Mouse (Mus musculus) hindbrain, postnatal 0 days (tissue): Measurements from ENCODE around the gene Sec1. TPM values are rescaled to one million over a fixed set of nuclear protein-coding genes. Genes with fewer than 3 reads are reported as not detected.

ENCODE experiments used
- ATAC-seq: fragments of 200-750 bp; cut with Nextera tagmentation; 2 replicates; pipeline ENCODE4 v1.8.0; 2017; ENCODE audit warnings: mild to moderate bottlenecking, moderate TSS enrichment, moderate library complexity
- DNase-seq: peaks from one replicate; pipeline ENCODE4 v3.0.0-alpha.2; 2015; ENCODE audit warnings: low spot score
- H3K27ac ChIP-seq: fragments of 300-500 bp; sonication (generic); 2 replicates; pipeline ENCODE4 v1.5.1; 2014; ENCODE audit warnings: mild to moderate bottlenecking
- H3K27me3 ChIP-seq: fragments of 300-500 bp; sonication (generic); 2 replicates; pipeline ENCODE4 v1.6.1; 2014; ENCODE audit warnings: low read length, mixed read lengths; ENCODE audit not compliant: insufficient read depth
- H3K36me3 ChIP-seq: fragments of 300-500 bp; sonication (generic); 2 replicates; pipeline ENCODE4 v1.6.1; 2014; ENCODE audit warnings: low read length, mixed read lengths; ENCODE audit not compliant: insufficient read depth
- H3K4me1 ChIP-seq: fragments of 300-500 bp; sonication (generic); 2 replicates; pipeline ENCODE4 v1.6.1; 2014; ENCODE audit warnings: antibody characterized with exemption, low read length, mixed read lengths; ENCODE audit not compliant: insufficient read depth
- H3K4me2 ChIP-seq: fragments of 300-500 bp; sonication (generic); 2 replicates; pipeline ENCODE4 v1.6.1; 2014; ENCODE audit warnings: low read depth, mild to moderate bottlenecking, low read length, moderate library complexity, mixed read lengths
- H3K4me3 ChIP-seq: fragments of 300-500 bp; sonication (generic); 2 replicates; pipeline ENCODE4 v1.5.1; 2014; ENCODE audit warnings: low read length
- H3K9ac ChIP-seq: fragments of 300-500 bp; sonication (generic); replicated peaks from 2 replicates; pipeline ENCODE4 v1.6.1; 2014; ENCODE audit warnings: mild to moderate bottlenecking, low read length, moderate library complexity, mixed read lengths
- H3K9me3 ChIP-seq: fragments of 300-500 bp; sonication (generic); 2 replicates; pipeline ENCODE4 v1.6.1; 2016; ENCODE audit warnings: low read length, mixed read lengths
- CTCF ChIP-seq: IDR thresholded peaks from 2 replicates; pipeline ENCODE4 v1.5.1; 2016; ENCODE audit warnings: antibody characterized with exemption, control low read depth, low read depth
- WGBS: fragments of 180-500 bp; shearing (Covaris S2); extraction: QIAGEN DNeasy Blood & Tissue Kit; methylation state at CpG from one replicate; pipeline ENCODE4 v1.1.7; 2014; 5-methylcytosine and 5-hydroxymethylcytosine counted together
- polyA plus RNA-seq: library from polyadenylated mRNA; unstranded; fragments of >200 nt; fragmentation: Nextera tagmentation; extraction: Ambion mirVana; gene quantifications from 2 replicates; pipeline ENCODE4 v1.2.1, GENCODE M21; 2015
- total RNA-seq: library from RNA; depleted of rRNA; stranded (reverse); fragments of >200 nt; gene quantifications from 2 replicates; pipeline ENCODE4 v1.2.3, GENCODE M21; 2014

Sec1 gene
- total and polyA plus RNA-seq, 2 experiments from 2014 or later = 0.35 to 0.68 TPM

- peaks cover under 1% of the 10 kb centered on the region; the same call in 1 of the 2 replicates for H3K36me3 ChIP-seq
- peak overlapping the region; percentile 49 for H3K4me3 ChIP-seq
- H3K9ac ChIP-seq = peak overlapping the region; percentile 63
- H3K4me2 ChIP-seq = peak overlapping the region; percentile 90
- DNase-seq (no peak), ATAC-seq (no peak)
- H3K27me3 ChIP-seq = no peaks in the 10 kb centered on the region
- TF ChIP-seq CTCF = no peak
- peak overlapping the region; percentile 82 for H3K27ac ChIP-seq
- WGBS = under 1% methylated on average over 21 of the region's 21 CpGs
- no peaks in the 10 kb centered on the region for H3K9me3 ChIP-seq
- H3K4me1 ChIP-seq = peaks cover 48% of the 10 kb centered on the region
These were observed 11.3 kb upstream of the Sec1 start for GRCm38 (mm10) chr7:45705443-45705864.

GRCm38 (mm10) chr7:45704730-45705442 lies 10.7 kb upstream of the Sec1 start, which contains the start of gene Dbp:
Gene Dbp (plus strand): TSS chr7:45705088.
- Histone ChIP-seq H3K36me3 (no peaks in the 10 kb centered on the region), H3K27me3 (no peaks in the 10 kb centered on the region), H3K4me3 (peak within 1 kb of the TSS; percentile 49), H3K4me1 (peaks cover 52% of the 10 kb centered on the region), H3K4me2 (peak within 1 kb of the TSS; percentile 90), H3K27ac (peak within 1 kb of the TSS; percentile 93), H3K9me3 (no peaks in the 10 kb centered on the region), H3K9ac (peak within 1 kb of the TSS; percentile 63)
- TF ChIP-seq CTCF = no peak
- WGBS = under 1% methylated on average over 36 of the region's 36 CpGs
- peak; percentile 99 for DNase-seq
- ATAC-seq = peak; percentile 87

- peaks cover 45% of the 10 kb centered on the region for H3K4me1 ChIP-seq
- peak; percentile 76 for ATAC-seq
- peak overlapping the region; percentile 90 for H3K4me2 ChIP-seq
- DNase-seq = peak; percentile 92
- TF ChIP-seq CTCF = no peak
- no peaks in the 10 kb centered on the region for H3K36me3 ChIP-seq
- peak overlapping the region; percentile 93 for H3K27ac ChIP-seq
- whole genome bisulfite sequencing = under 1% methylated on average over 13 of the region's 13 CpGs
- H3K9me3 ChIP-seq = no peaks in the 10 kb centered on the region
- peak overlapping the region; percentile 49 for H3K4me3 ChIP-seq
- no peaks in the 10 kb centered on the region for H3K27me3 ChIP-seq
- H3K9ac ChIP-seq = peak overlapping the region; percentile 55
These were observed 9.9 kb upstream of the Sec1 start for GRCm38 (mm10) chr7:45704046-45704559.

GRCm38 (mm10) chr7:45703521-45704033 lies 9.4 kb upstream of the Sec1 start:
- no peaks in the 10 kb centered on the region for H3K9me3 ChIP-seq
- TF ChIP-seq CTCF = no peak
- H3K27me3 ChIP-seq = no peaks in the 10 kb centered on the region
- peak overlapping the region; percentile 49 for H3K4me3 ChIP-seq
- DNase-seq (no peak), ATAC-seq (no peak)
- no peaks in the 10 kb centered on the region for H3K36me3 ChIP-seq
- WGBS = 41% methylated on average over 12 of the region's 12 CpGs
- H3K4me1 ChIP-seq = peaks cover 39% of the 10 kb centered on the region
- peak overlapping the region; percentile 93 for H3K27ac ChIP-seq
- peak overlapping the region; percentile 90 for H3K4me2 ChIP-seq
- peak overlapping the region; percentile 55 for H3K9ac ChIP-seq

- no peaks in the 10 kb centered on the region for H3K27me3 ChIP-seq
- H3K27ac ChIP-seq = peak overlapping the region; percentile 93; the same call in 1 of the 2 replicates
- 89% methylated on average over 17 of the region's 17 CpGs for WGBS
- H3K9ac ChIP-seq = peak overlapping the region; percentile 55; the same call in 1 of the 2 replicates
- H3K4me3 ChIP-seq = no peak overlapping the region; the same call in 1 of the 2 replicates
- no peak for ATAC-seq
- H3K4me2 ChIP-seq = peak overlapping the region; percentile 90
- no peaks in the 10 kb centered on the region for H3K9me3 ChIP-seq
- H3K36me3 ChIP-seq = no peaks in the 10 kb centered on the region
- H3K4me1 ChIP-seq = peaks cover 33% of the 10 kb centered on the region
- DNase-seq = no peak
- no peak for TF ChIP-seq CTCF
These were observed 8.8 kb upstream of the Sec1 start for GRCm38 (mm10) chr7:45702809-45703520.

GRCm38 (mm10) chr7:45702316-45702715 lies 8.1 kb upstream of the Sec1 start:
- Histone ChIP-seq H3K4me1 (peaks cover 27% of the 10 kb centered on the region), H3K9me3 (no peaks in the 10 kb centered on the region), H3K4me2 (no peak overlapping the region), H3K9ac (no peak overlapping the region), H3K36me3 (no peaks in the 10 kb centered on the region), H3K4me3 (no peak overlapping the region), H3K27me3 (no peaks in the 10 kb centered on the region), H3K27ac (no peak overlapping the region)
- no peak for DNase-seq
- WGBS = 92% methylated on average over 11 of the region's 11 CpGs
- ATAC-seq = no peak
- no peak for TF ChIP-seq CTCF
